ENCODE assay signal across 7 mouse cellular contexts in the genomic region with DNA sequence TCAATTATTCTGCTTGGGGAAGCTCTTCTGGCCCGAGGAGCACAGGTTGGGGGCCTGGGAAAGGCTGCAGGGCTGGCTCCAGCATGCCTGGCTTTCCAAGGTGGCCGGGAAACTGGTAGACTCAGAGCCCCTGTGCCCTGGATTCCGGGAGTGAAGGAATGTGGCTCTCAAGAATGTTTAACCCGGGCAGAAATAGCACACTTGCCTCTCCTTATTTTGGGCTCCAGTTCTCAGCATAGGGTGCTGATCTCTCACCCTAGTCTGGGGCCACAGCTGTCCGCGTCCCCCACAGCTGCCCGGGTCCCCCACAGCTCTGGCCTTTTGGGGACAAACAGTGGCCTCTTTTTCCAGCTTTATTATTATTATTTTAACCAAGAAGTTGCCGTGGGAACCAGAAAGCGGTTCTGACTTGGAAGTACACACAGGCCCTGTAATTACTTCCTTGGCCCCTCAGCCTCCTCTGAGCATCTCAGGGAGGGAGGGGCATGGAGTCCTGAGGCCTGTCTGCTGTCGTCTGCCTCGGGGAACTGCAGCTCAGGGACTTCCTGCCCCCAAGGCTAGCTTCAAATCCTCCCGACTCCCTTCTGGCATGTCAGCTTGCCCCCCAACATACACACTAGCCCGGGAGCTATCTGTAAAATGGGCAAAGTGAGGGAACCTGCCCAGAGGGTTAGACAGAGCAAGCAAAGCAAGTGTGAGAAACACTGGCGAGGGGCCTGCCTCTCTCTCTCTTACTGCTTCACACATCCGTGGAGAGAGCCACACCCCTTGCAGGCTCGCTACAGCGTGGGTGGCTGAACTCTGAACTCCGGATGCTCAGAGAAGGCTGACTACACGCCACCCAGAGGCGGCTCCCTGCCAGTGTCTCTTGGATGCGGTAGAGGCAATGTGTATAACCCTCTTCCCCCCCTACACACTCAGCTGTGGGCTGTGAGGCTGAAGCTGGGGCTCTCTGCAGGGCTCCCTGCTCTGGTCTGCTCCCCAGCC. TPM values are rescaled to one million over a fixed set of nuclear protein-coding genes. Genes with fewer than 3 reads are reported as not detected.
A peak's percentile ranks its signal among the peaks of the same experiment; 100 is the strongest.
DNase-seq lines count a peak whose midpoint lies in the region; ATAC-seq and TF ChIP-seq lines count a peak whose summit lies in the region.

No protein-coding gene starts in this region.

- CTCF ChIA-PET in Patski (lab: Charles Lee), result interaction anchor here (1.0 to 4.0 kb wide), 6 partner anchors 8 to 39 kb away, joined by 3 to 19 read pairs (median 4); no protein-coding TSS in a partner anchor

- H3K9ac ChIP-seq in hindbrain, postnatal 0 days (replicated peaks; ENCODE audit: low read length), result peak overlapping the region; percentile 1; the same call in 1 of the 2 replicates

- POLR2A ChIA-PET in Patski (lab: Charles Lee), result interaction anchor here (0.7 to 1.1 kb wide), 3 partner anchors 10 to 41 kb away, joined by 3 read pairs; no protein-coding TSS in a partner anchor

- no peak for DNase-seq in Patski (ENCODE audit: low read depth, low spot score)
- DNase-seq in cerebellum, postnatal 10 days, result peak; percentile 71 to 73
- DNase-seq in gastrocnemius, postnatal 10 days, result peak; percentile 68
- DNase-seq in hindbrain, postnatal 0 days (ENCODE audit: low spot score), result peak; percentile 65
- peak; percentile 63 to 64 for DNase-seq in left cerebral cortex, postnatal 36 days (ENCODE audit: low spot score in 2 of 2)
- DNase-seq in mesoderm, embryonic 11.5 days (ENCODE audit: low read depth, low spot score), result peak; percentile 63
- peak; percentile 65 for DNase-seq in skeletal muscle tissue, adult 2 months (ENCODE audit: low read depth, low spot score)

- TF ChIP-seq CTCF in Patski (IDR thresholded peaks at IDR 0.05), result no peak
- peak; percentile 55 for TF ChIP-seq CTCF in hindbrain, postnatal 0 days (IDR thresholded peaks at IDR 0.05; ENCODE audit: low read depth)

- H3K4me1 ChIP-seq in hindbrain, postnatal 0 days (ENCODE audit: insufficient read depth, low read length), result peaks cover 46% of the 10 kb centered on the region

- in situ Hi-C loops in Patski (cut with MboI; ENCODE audit: low pct_unique_long_range_greater_than_20kb), result no loop called here

- intact Hi-C loops in left cerebral cortex, postnatal 36 days (cut with DNase I), result no loop called here

- H3K27ac ChIP-seq in hindbrain, postnatal 0 days, result peak overlapping the region; percentile 49

- H3K36me3 ChIP-seq in hindbrain, postnatal 0 days (ENCODE audit: insufficient read depth, low read length), result no peaks in the 10 kb centered on the region

- H3K9me3 ChIP-seq in hindbrain, postnatal 0 days (ENCODE audit: low read length), result no peaks in the 10 kb centered on the region

- ATAC-seq in Patski, result peak; percentile 40
- ATAC-seq in hindbrain, postnatal 0 days, result peak; percentile 48

- H3K4me3 ChIP-seq in hindbrain, postnatal 0 days (ENCODE audit: low read length), result no peak overlapping the region

- WGBS in hindbrain, postnatal 0 days, result 19% methylated on average over 21 of the region's 21 CpGs

- 0 out of 2 replicates have a peak overlapping the region, but pooled peaks have one; percentile 14 for H3K4me2 ChIP-seq in hindbrain, postnatal 0 days (ENCODE audit: low read depth, low read length)

- H3K27me3 ChIP-seq in Patski, result no peaks in the 10 kb centered on the region
- no peaks in the 10 kb centered on the region for H3K27me3 ChIP-seq in hindbrain, postnatal 0 days (ENCODE audit: insufficient read depth, low read length)

RNA-seq across cellular contexts. Expression of a gene that starts 10.6 kb away (rescaled TPM):
- 29.7 TPM for polyA plus RNA-seq in Patski (2021)
- 10 to 100 TPM; 17.6 to 18.6 TPM for total RNA-seq in gastrocnemius, postnatal 10 days (2021)
- total RNA-seq in hindbrain, postnatal 0 days (2014; rRNA removed), result 185 and 190 TPM in 2 replicates
- 162 and 167 TPM in 2 replicates for polyA plus RNA-seq in hindbrain, postnatal 0 days (2015; fragmentation: Nextera tagmentation; extraction: Ambion mirVana)
- 100 to 1,000 TPM; 210 to 221 TPM for total RNA-seq in left cerebral cortex, postnatal 36 days (2021)

RNA-seq across cellular contexts. Expression of a gene that starts 58.0 kb away (rescaled TPM):
- polyA plus RNA-seq in Patski (2021), result 0.91 TPM
- 10 to 100 TPM; 38.8 to 50.5 TPM for total RNA-seq in gastrocnemius, postnatal 10 days (2021)
- 0.68 TPM in 2 replicates for total RNA-seq in hindbrain, postnatal 0 days (2014; rRNA removed)
- 0.16 and 0.54 TPM in 2 replicates for polyA plus RNA-seq in hindbrain, postnatal 0 days (2015; fragmentation: Nextera tagmentation; extraction: Ambion mirVana)
- total RNA-seq in left cerebral cortex, postnatal 36 days (2021), result under 1 TPM; 0.54 TPM

Comparison
In these comparisons a context has a peak if more than half of its experiments do, and no peak if none do; other contexts are left out.
1. RNA of a gene that starts 58.0 kb away (total RNA-seq): 38.8 to 50.5 TPM in gastrocnemius, postnatal 10 days; 0.68 TPM in hindbrain, postnatal 0 days and 0.54 TPM in left cerebral cortex, postnatal 36 days; every median in the first group is over 10 times any median in the second.